Mouse (Mus musculus) midbrain, embryonic 11.5 days (tissue): ENCODE data around the gene Lrg1. TPM values are rescaled to one million over a fixed set of nuclear protein-coding genes. Genes with fewer than 3 reads are reported as not detected.

Experiments
- ATAC-seq: fragments of 200-750 bp; cut with Nextera tagmentation; 2 replicates; pipeline ENCODE4 v1.8.0; 2017; ENCODE audit warnings: moderate TSS enrichment, moderate library complexity; ENCODE audit not compliant: low FRiP score
- DNase-seq: peaks from one replicate; pipeline ENCODE4 v3.0.0; 2015; ENCODE audit warnings: low spot score; ENCODE audit errors: missing footprints
- H3K27ac ChIP-seq: fragments of 300-500 bp; sonication (generic); 2 replicates; pipeline ENCODE4 v1.5.1; 2014; ENCODE audit warnings: low read depth, low read length
- H3K27me3 ChIP-seq: fragments of 300-500 bp; sonication (generic); 2 replicates; pipeline ENCODE4 v1.6.1; 2014; ENCODE audit warnings: mild to moderate bottlenecking, low read length, moderate library complexity, mixed read lengths; ENCODE audit not compliant: control insufficient read depth, insufficient read depth
- H3K36me3 ChIP-seq: fragments of 300-500 bp; sonication (generic); 2 replicates; pipeline ENCODE4 v1.6.1; 2014; ENCODE audit warnings: mild to moderate bottlenecking, low read length, moderate library complexity, mixed read lengths; ENCODE audit not compliant: control insufficient read depth, insufficient read depth
- H3K4me1 ChIP-seq: fragments of 300-500 bp; sonication (generic); 2 replicates; pipeline ENCODE4 v1.6.1; 2014; ENCODE audit warnings: low read length; ENCODE audit not compliant: control insufficient read depth, insufficient read depth
- H3K4me2 ChIP-seq: fragments of 300-500 bp; sonication (generic); 2 replicates; pipeline ENCODE4 v1.6.1; 2014; ENCODE audit warnings: mild to moderate bottlenecking, moderate library complexity
- H3K4me3 ChIP-seq: fragments of 300-500 bp; sonication (generic); 2 replicates; pipeline ENCODE4 v1.5.1; 2014; ENCODE audit warnings: low read depth, low read length
- H3K9ac ChIP-seq: fragments of 300-500 bp; sonication (generic); 2 replicates; pipeline ENCODE4 v1.6.1; 2014; ENCODE audit warnings: low read length
- H3K9me3 ChIP-seq: fragments of 300-500 bp; sonication (generic); 2 replicates; pipeline ENCODE4 v1.6.1; 2016; ENCODE audit warnings: low read length; ENCODE audit not compliant: control insufficient read depth
- WGBS: fragments of 180-500 bp; shearing (Covaris S2); extraction: QIAGEN DNeasy Blood & Tissue Kit; methylation state at CpG from one replicate; pipeline ENCODE4 v1.1.7; 2014; 5-methylcytosine and 5-hydroxymethylcytosine counted together
- polyA plus RNA-seq: library from polyadenylated mRNA; unstranded; fragments of >200 nt; fragmentation: Nextera tagmentation; extraction: Ambion mirVana; gene quantifications from 2 replicates; pipeline ENCODE4 v1.2.1, GENCODE M21; 2014

Gene Lrg1
- polyA plus RNA-seq, 1 experiment from 2014 or later: not detected

GRCm38 (mm10) chr17:56153643-56154042 lies 31.8 kb upstream of the Lrg1 start:
- no peak overlapping the region for H3K9ac ChIP-seq
- H3K4me2 ChIP-seq: no peak overlapping the region
- DNase-seq: peak; percentile 87
- H3K4me3 ChIP-seq: no peak overlapping the region
- H3K27ac ChIP-seq: no peak overlapping the region
- no peaks in the 10 kb centered on the region for H3K36me3 ChIP-seq
- no peaks in the 10 kb centered on the region for H3K9me3 ChIP-seq
- H3K27me3 ChIP-seq: peaks cover 15% of the 10 kb centered on the region
- 61% methylated on average over 9 of the region's 9 CpGs for WGBS
- ATAC-seq: peak; percentile 79
- peaks cover 4% of the 10 kb centered on the region for H3K4me1 ChIP-seq

- H3K27ac ChIP-seq: no peak overlapping the region
- DNase-seq: no peak
- no peak overlapping the region for H3K4me3 ChIP-seq
- no peaks in the 10 kb centered on the region for H3K36me3 ChIP-seq
- no peaks in the 10 kb centered on the region for H3K9me3 ChIP-seq
- WGBS: 43% methylated on average over 2 of the region's 2 CpGs
- H3K4me2 ChIP-seq: no peak overlapping the region
- peaks cover 7% of the 10 kb centered on the region for H3K4me1 ChIP-seq
- no peak overlapping the region for H3K9ac ChIP-seq
- H3K27me3 ChIP-seq: peaks cover 20% of the 10 kb centered on the region
- no peak for ATAC-seq
Observed at GRCm38 (mm10) chr17:56149897-56150296, 28.1 kb upstream of the Lrg1 start.

- peak overlapping the region; percentile 52 for H3K9ac ChIP-seq
- H3K4me2 ChIP-seq: peak overlapping the region; percentile 43
- 2% methylated on average over 30 of the region's 30 CpGs for WGBS
- H3K27me3 ChIP-seq: peaks cover 20% of the 10 kb centered on the region
- no peaks in the 10 kb centered on the region for H3K36me3 ChIP-seq
- H3K4me1 ChIP-seq: peaks cover 7% of the 10 kb centered on the region
- no peaks in the 10 kb centered on the region for H3K9me3 ChIP-seq
- ATAC-seq (peak; percentile 35; the same call in 1 of the 2 replicates), DNase-seq (peak; percentile 88)
- no peak overlapping the region for H3K27ac ChIP-seq
- H3K4me3 ChIP-seq: peak overlapping the region; percentile 15
Observed at GRCm38 (mm10) chr17:56148790-56149618, 27.2 kb upstream of the Lrg1 start.

GRCm38 (mm10) chr17:56148280-56148679 lies 26.5 kb upstream of the Lrg1 start:
- Histone ChIP-seq H3K27ac (no peak overlapping the region), H3K27me3 (peaks cover 22% of the 10 kb centered on the region), H3K9me3 (no peaks in the 10 kb centered on the region), H3K4me1 (peaks cover 7% of the 10 kb centered on the region), H3K4me3 (no peak overlapping the region), H3K4me2 (peak overlapping the region; percentile 43; the same call in 1 of the 2 replicates), H3K9ac (no peak overlapping the region), H3K36me3 (no peaks in the 10 kb centered on the region)
- no peak for DNase-seq
- ATAC-seq: peak; percentile 20; the same call in 1 of the 2 replicates
- WGBS: 17% methylated on average over 9 of the region's 9 CpGs

- no peaks in the 10 kb centered on the region for H3K36me3 ChIP-seq
- no peak overlapping the region for H3K27ac ChIP-seq
- 63% methylated on average over 12 of the region's 12 CpGs for WGBS
- no peak overlapping the region for H3K4me3 ChIP-seq
- no peaks in the 10 kb centered on the region for H3K9me3 ChIP-seq
- no peak overlapping the region for H3K4me2 ChIP-seq
- ATAC-seq (no peak), DNase-seq (no peak)
- H3K9ac ChIP-seq: no peak overlapping the region
- peaks cover 22% of the 10 kb centered on the region for H3K27me3 ChIP-seq
- H3K4me1 ChIP-seq: peaks cover 9% of the 10 kb centered on the region
Observed at GRCm38 (mm10) chr17:56147420-56147819, 25.6 kb upstream of the Lrg1 start.

GRCm38 (mm10) chr17:56146131-56146530 lies 24.3 kb upstream of the Lrg1 start:
- peaks cover 29% of the 10 kb centered on the region for H3K27me3 ChIP-seq
- no peaks in the 10 kb centered on the region for H3K36me3 ChIP-seq
- WGBS: 22% methylated on average over 9 of the region's 9 CpGs
- no peak overlapping the region for H3K4me3 ChIP-seq
- H3K4me2 ChIP-seq: no peak overlapping the region
- H3K9me3 ChIP-seq: no peaks in the 10 kb centered on the region
- H3K4me1 ChIP-seq: peaks cover 18% of the 10 kb centered on the region
- no peak overlapping the region for H3K27ac ChIP-seq
- no peak overlapping the region for H3K9ac ChIP-seq
- DNase-seq: no peak
- ATAC-seq: no peak

- Histone ChIP-seq H3K27ac (no peak overlapping the region), H3K27me3 (peaks cover 38% of the 10 kb centered on the region), H3K4me3 (no peak overlapping the region), H3K4me1 (peaks cover 19% of the 10 kb centered on the region), H3K9ac (no peak overlapping the region), H3K9me3 (no peaks in the 10 kb centered on the region), H3K36me3 (no peaks in the 10 kb centered on the region), H3K4me2 (no peak overlapping the region)
- ATAC-seq (no peak), DNase-seq (no peak)
- 77% methylated on average over 9 of the region's 9 CpGs for WGBS
Observed at GRCm38 (mm10) chr17:56144546-56144945, 22.7 kb upstream of the Lrg1 start.

GRCm38 (mm10) chr17:56141702-56142605 lies 20.2 kb upstream of the Lrg1 start:
- Histone ChIP-seq H3K9me3 (no peaks in the 10 kb centered on the region), H3K4me2 (peak overlapping the region; percentile 43), H3K9ac (peak overlapping the region; percentile 24; the same call in 1 of the 2 replicates), H3K27me3 (peaks cover 37% of the 10 kb centered on the region), H3K4me3 (peak overlapping the region; percentile 31), H3K36me3 (no peaks in the 10 kb centered on the region), H3K27ac (no peak overlapping the region), H3K4me1 (peaks cover 22% of the 10 kb centered on the region)
- DNase-seq (peak; percentile 97), ATAC-seq (peak; percentile 70)
- WGBS: 2% methylated on average over 44 of the region's 47 CpGs
